Mouse (Mus musculus) lung, postnatal 0 days (tissue): Measurements from ENCODE around the gene Tbr1.

Experiments used
- CTCF ChIP-seq: IDR thresholded peaks from 2 replicates; pipeline ENCODE4 v1.5.1; 2016; ENCODE audit warnings: antibody characterized with exemption, mild to moderate bottlenecking
- EP300 ChIP-seq: IDR thresholded peaks from 2 replicates; pipeline ENCODE4 v1.6.1; 2016; ENCODE audit warnings: antibody characterized with exemption, mild to moderate bottlenecking, control low read depth

- TF ChIP-seq CTCF (no peak), EP300 (no peak)
Measured at GRCm38 (mm10) chr2:61812536-61812935, 9.8 kb downstream of the Tbr1 start.
